Mouse (Mus musculus) C2C12 (cell line): Measurements from ENCODE around the gene Gas6. TPM values are rescaled to one million over a fixed set of nuclear protein-coding genes. Genes with fewer than 3 reads are reported as not detected.

Experiments
- H3K27me3 ChIP-seq: one replicate; pipeline ENCODE4 v1.6.1; 2011; ENCODE audit not compliant: control insufficient read depth, insufficient read depth, insufficient read length
- H3K36me3 ChIP-seq: one replicate; pipeline ENCODE4 v1.6.1; 2011; ENCODE audit not compliant: control insufficient read depth, insufficient read depth
- H3K4me3 ChIP-seq: one replicate; pipeline ENCODE4 v1.5.1; 2011; ENCODE audit warnings: mild to moderate bottlenecking, control low read depth; ENCODE audit not compliant: poor library complexity, insufficient read depth, severe bottlenecking
- H3K79me2 ChIP-seq: one replicate; pipeline ENCODE4 v1.6.1; 2011; ENCODE audit not compliant: control insufficient read depth, insufficient read depth
- H3K79me3 ChIP-seq: one replicate; pipeline ENCODE4 v1.6.1; 2011; ENCODE audit warnings: low read depth, control low read depth
- H3ac ChIP-seq: one replicate; pipeline ENCODE3; 2011; ENCODE audit warnings: low read depth; ENCODE audit not compliant: control insufficient read depth, insufficient read length
- CEBPB ChIP-seq: IDR thresholded peaks from one replicate; pipeline ENCODE4 v1.6.1; 2011; ENCODE audit warnings: low read depth, mild to moderate bottlenecking, control low read depth, moderate library complexity
- CTCF ChIP-seq: IDR thresholded peaks from one replicate; pipeline ENCODE4 v1.5.1; 2011; ENCODE audit not compliant: control insufficient read depth, insufficient read depth, insufficient read length
- FOSL1 ChIP-seq: IDR thresholded peaks from one replicate; pipeline ENCODE4 v1.8.0; 2011; ENCODE audit warnings: mild to moderate bottlenecking, low read length; ENCODE audit not compliant: poor library complexity, insufficient read depth, severe bottlenecking
- MAX ChIP-seq: IDR thresholded peaks from one replicate; pipeline ENCODE4 v1.6.1; 2011; ENCODE audit warnings: mild to moderate bottlenecking, control low read depth
- MYOD1 ChIP-seq: IDR thresholded peaks from one replicate; pipeline ENCODE4 v1.6.1; 2011; ENCODE audit warnings: low read depth; ENCODE audit not compliant: control insufficient read depth, insufficient read length
- MYOG ChIP-seq: IDR thresholded peaks from one replicate; pipeline ENCODE4 v1.6.1; 2011; ENCODE audit not compliant: control insufficient read depth, insufficient read length; ENCODE audit errors: extremely low read depth
- USF1 ChIP-seq: IDR thresholded peaks from one replicate; pipeline ENCODE4 v1.6.1; 2011; ENCODE audit warnings: low read depth, mild to moderate bottlenecking, control low read depth, moderate library complexity
- polyA plus RNA-seq: library from polyadenylated mRNA; unstranded; fragments of >200 nt; fragmentation: generic; extraction: Trizol; gene quantifications from one replicate; pipeline ENCODE4 v1.2.1, GENCODE M21; 2012; ENCODE audit warnings: missing spikeins

The Gas6 gene
- polyA plus RNA-seq, 1 experiment = 0.73 TPM

- Histone ChIP-seq H3K4me3 (no peak overlapping the region), H3K36me3 (no peaks in the 10 kb centered on the region), H3K79me2 (no peaks in the 10 kb centered on the region), H3K79me3 (no peaks in the 10 kb centered on the region), H3K27me3 (peaks cover 78% of the 10 kb centered on the region), H3ac (no peak overlapping the region)
- no peak for TF ChIP-seq MYOD1
- TF ChIP-seq USF1 = no peak
- no peak for TF ChIP-seq MYOG
- TF ChIP-seq FOSL1 = no peak
- no peak for TF ChIP-seq CEBPB
- no peak for TF ChIP-seq MAX
- TF ChIP-seq CTCF = no peak
Observed at GRCm38 (mm10) chr8:13436052-13436451, 58.2 kb downstream of the Gas6 start.

GRCm38 (mm10) chr8:13434889-13435288 is 59.4 kb downstream of the Gas6 start, which contains the start of gene Tmem255b:
Gene Tmem255b (plus strand): TSS chr8:13435189.
- H3K27me3 ChIP-seq = peaks cover 73% of the 10 kb centered on the region
- no peaks in the 10 kb centered on the region for H3K79me3 ChIP-seq
- H3K79me2 ChIP-seq = no peaks in the 10 kb centered on the region
- no peaks in the 10 kb centered on the region for H3K36me3 ChIP-seq
- no peak for TF ChIP-seq FOSL1
- no peak for TF ChIP-seq MYOD1
- no peak for TF ChIP-seq CEBPB
- no peak for TF ChIP-seq MYOG
- TF ChIP-seq MAX = no peak
- no peak for TF ChIP-seq CTCF
- no peak for TF ChIP-seq USF1
- H3ac ChIP-seq = no peak within 1 kb of the TSS
- H3K4me3 ChIP-seq = no peak within 1 kb of the TSS

DNA sequence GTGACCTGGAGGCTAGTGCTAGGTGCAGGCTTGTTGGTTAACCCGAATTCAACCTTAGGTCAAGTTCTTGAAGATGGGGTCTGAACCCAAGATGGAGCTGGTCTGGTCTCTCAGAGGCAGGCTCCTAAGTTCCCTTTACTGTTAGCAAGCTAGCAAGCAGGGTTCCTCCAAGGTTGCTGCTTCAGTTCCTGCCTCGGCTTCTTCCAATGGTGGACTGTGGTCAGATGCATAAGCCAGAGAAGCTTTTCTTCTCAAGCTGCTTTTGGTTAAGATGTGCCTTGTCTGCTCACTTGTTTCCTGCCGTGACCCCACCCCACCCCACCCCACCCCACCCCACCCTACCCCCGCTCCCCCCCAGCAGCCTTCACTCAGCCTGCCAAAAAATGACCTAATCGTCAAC is 61.2 kb downstream of the Gas6 start:
- Histone ChIP-seq H3K36me3 (no peaks in the 10 kb centered on the region), H3K79me2 (no peaks in the 10 kb centered on the region), H3K79me3 (no peaks in the 10 kb centered on the region), H3K4me3 (no peak overlapping the region), H3ac (no peak overlapping the region), H3K27me3 (peaks cover 74% of the 10 kb centered on the region)
- TF ChIP-seq MAX (no peak), MYOG (no peak), CTCF (no peak), MYOD1 (no peak), USF1 (no peak), CEBPB (no peak), FOSL1 (no peak)

- Histone ChIP-seq H3K27me3 (peaks cover 73% of the 10 kb centered on the region), H3K36me3 (no peaks in the 10 kb centered on the region), H3ac (no peak overlapping the region), H3K4me3 (no peak overlapping the region), H3K79me2 (no peaks in the 10 kb centered on the region), H3K79me3 (no peaks in the 10 kb centered on the region)
- TF ChIP-seq FOSL1 = no peak
- no peak for TF ChIP-seq MAX
- no peak for TF ChIP-seq MYOD1
- no peak for TF ChIP-seq USF1
Observed at GRCm38 (mm10) chr8:13430866-13431265, 63.4 kb downstream of the Gas6 start.

GRCm38 (mm10) chr8:13430412-13430811 is 63.9 kb downstream of the Gas6 start:
- H3K4me3 ChIP-seq = no peak overlapping the region
- no peak for TF ChIP-seq MYOG
- TF ChIP-seq USF1 = no peak
- TF ChIP-seq CTCF = no peak
- TF ChIP-seq MAX = no peak
- TF ChIP-seq MYOD1 = no peak
- TF ChIP-seq FOSL1 = no peak
- no peak for TF ChIP-seq CEBPB
- no peak overlapping the region for H3ac ChIP-seq
- H3K79me3 ChIP-seq = no peaks in the 10 kb centered on the region
- H3K36me3 ChIP-seq = no peaks in the 10 kb centered on the region
- no peaks in the 10 kb centered on the region for H3K79me2 ChIP-seq
- H3K27me3 ChIP-seq = peaks cover 72% of the 10 kb centered on the region

DNA sequence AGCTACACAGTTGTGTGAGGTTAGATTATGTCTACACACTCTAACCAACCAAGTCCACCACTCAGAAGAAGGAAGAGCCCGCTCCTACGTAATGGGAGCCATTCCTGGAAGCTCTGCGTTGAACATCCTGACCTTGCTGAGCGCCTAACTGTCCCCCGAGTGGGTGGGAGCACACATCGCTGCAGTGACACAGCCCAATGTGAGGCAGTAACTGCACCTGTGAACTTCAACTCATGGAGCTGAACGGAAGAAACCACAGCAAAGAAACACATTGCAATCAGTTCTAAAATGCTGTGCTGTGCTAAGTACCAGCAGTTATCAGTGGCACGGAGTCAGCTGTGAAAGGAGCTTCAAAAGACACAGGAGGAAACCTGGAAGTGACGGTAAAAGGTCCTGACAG is 66.1 kb downstream of the Gas6 start:
- H3K4me3 ChIP-seq = no peak overlapping the region
- H3K79me2 ChIP-seq = no peaks in the 10 kb centered on the region
- H3K79me3 ChIP-seq = no peaks in the 10 kb centered on the region
- no peaks in the 10 kb centered on the region for H3K36me3 ChIP-seq
- no peak overlapping the region for H3ac ChIP-seq
- peaks cover 60% of the 10 kb centered on the region for H3K27me3 ChIP-seq
- TF ChIP-seq MYOG = no peak
- no peak for TF ChIP-seq USF1
- TF ChIP-seq CTCF = no peak
- TF ChIP-seq FOSL1 = no peak
- no peak for TF ChIP-seq MYOD1
- no peak for TF ChIP-seq CEBPB
